Comparison of ENCODE assay signal across 9 mouse cellular contexts in genomic region chr7:112743063-112743462, GRCm38 (mm10).
DNase-seq lines count a peak whose midpoint lies in the region; ATAC-seq and TF ChIP-seq lines count a peak whose summit lies in the region.
"Had no signal": no experiment of that assay in that cellular context is flagged by ENCODE, and none has a peak within 500 bp of the region (broad histone marks: within the 10 kb centered on the region; RNA-seq: fewer than 3 reads in every experiment).

No protein-coding gene starts in this region.

- H3K36me3 ChIP-seq in hindbrain, embryonic 10.5 days, result no peaks in the 10 kb centered on the region
- no peaks in the 10 kb centered on the region for H3K36me3 ChIP-seq in hindbrain, postnatal 0 days (ENCODE audit: insufficient read depth, low read length)
- H3K36me3 ChIP-seq in forebrain, embryonic 13.5 days (ENCODE audit: poor library complexity, severe bottlenecking), result 0 out of 2 replicates have a peak, but pooled peaks cover 3% of the 10 kb centered on the region

- WGBS in hindbrain, embryonic 10.5 days, result 27% methylated on average over 7 of the region's 7 CpGs
- 46% methylated on average over 7 of the region's 7 CpGs for WGBS in hindbrain, postnatal 0 days
- WGBS in forebrain, embryonic 13.5 days, result 19% methylated on average over 7 of the region's 7 CpGs

- ATAC-seq in hindbrain, postnatal 0 days, result no peak
- ATAC-seq in forebrain, embryonic 13.5 days, result no peak

- H3K27ac ChIP-seq in hindbrain, embryonic 10.5 days, result peak overlapping the region; percentile 77
- H3K27ac ChIP-seq in hindbrain, postnatal 0 days, result no peak overlapping the region; the same call in 1 of the 2 replicates
- H3K27ac ChIP-seq in forebrain, embryonic 13.5 days, result peak overlapping the region; percentile 75

- no peak overlapping the region; the same call in 1 of the 2 replicates for H3K4me3 ChIP-seq in hindbrain, embryonic 10.5 days
- H3K4me3 ChIP-seq in hindbrain, postnatal 0 days (ENCODE audit: low read length), result no peak overlapping the region
- H3K4me3 ChIP-seq in forebrain, embryonic 13.5 days, result no peak overlapping the region
- H3K4me3 ChIP-seq: erythroblast, embryonic 14.5 days had no signal

- H3K27me3 ChIP-seq in hindbrain, embryonic 10.5 days (ENCODE audit: insufficient read depth, poor library complexity, severe bottlenecking), result no peaks in the 10 kb centered on the region
- H3K27me3 ChIP-seq in hindbrain, postnatal 0 days (ENCODE audit: insufficient read depth, low read length), result no peaks in the 10 kb centered on the region
- H3K27me3 ChIP-seq in forebrain, embryonic 13.5 days, result no peaks in the 10 kb centered on the region

- H3K4me1 ChIP-seq in hindbrain, embryonic 10.5 days (replicated peaks), result peaks cover 85% of the 10 kb centered on the region
- peaks cover 21% of the 10 kb centered on the region; the same call in 1 of the 2 replicates for H3K4me1 ChIP-seq in hindbrain, postnatal 0 days (ENCODE audit: insufficient read depth, low read length)
- H3K4me1 ChIP-seq in forebrain, embryonic 13.5 days, result peaks cover 68% of the 10 kb centered on the region

- DNase-seq in hindbrain, embryonic 10.5 days (ENCODE audit: low spot score), result no peak
- no peak for DNase-seq in hindbrain, postnatal 0 days (ENCODE audit: low spot score)
- peak; percentile 75 for DNase-seq in kidney, adult 9 months
- peak; percentile 15 for DNase-seq in neural tube, embryonic 10.5 days (ENCODE audit: extremely low spot score, low spot score)
- DNase-seq in spleen, postnatal 10 days (ENCODE audit: low spot score in 2 of 2), result no peak
- no peak for DNase-seq in cerebellum, postnatal 4 days (ENCODE audit: low spot score in 2 of 2)
- no peak for DNase-seq in gastrocnemius, postnatal 10 days

- no peaks in the 10 kb centered on the region for H3K9me3 ChIP-seq in hindbrain, embryonic 10.5 days
- H3K9me3 ChIP-seq in hindbrain, postnatal 0 days (ENCODE audit: low read length), result no peaks in the 10 kb centered on the region
- no peaks in the 10 kb centered on the region for H3K9me3 ChIP-seq in forebrain, embryonic 13.5 days (replicated peaks)

- no peak overlapping the region for H3K4me2 ChIP-seq in hindbrain, postnatal 0 days (ENCODE audit: low read depth, low read length)
- peak overlapping the region; percentile 39 for H3K4me2 ChIP-seq in forebrain, embryonic 13.5 days

- H3K9ac ChIP-seq in hindbrain, postnatal 0 days (replicated peaks; ENCODE audit: low read length), result no peak overlapping the region
- H3K9ac ChIP-seq in forebrain, embryonic 13.5 days, result 0 out of 2 replicates have a peak overlapping the region, but pooled peaks have one; percentile 22

- no peak for TF ChIP-seq CTCF in hindbrain, postnatal 0 days (IDR thresholded peaks at IDR 0.05; ENCODE audit: low read depth)

Comparison
In these comparisons a context has a peak if more than half of its experiments do, and no peak if none do; other contexts are left out.
1. DNase-seq: peak in kidney, adult 9 months (single experiment) and neural tube, embryonic 10.5 days (single experiment); none in hindbrain, embryonic 10.5 days (single experiment), hindbrain, postnatal 0 days (single experiment), spleen, postnatal 10 days (0 of 2), cerebellum, postnatal 4 days (0 of 2) and gastrocnemius, postnatal 10 days (single experiment).